Mouse (Mus musculus) hindbrain, embryonic 14.5 days (tissue): ENCODE measurements around the gene Nkpd1. TPM values are rescaled to one million over a fixed set of nuclear protein-coding genes. Genes with fewer than 3 reads are reported as not detected.

Experiments
- polyA plus RNA-seq: library from polyadenylated mRNA; unstranded; fragments of >200 nt; fragmentation: Nextera tagmentation; extraction: Ambion mirVana; gene quantifications from 2 replicates; pipeline ENCODE4 v1.2.1, GENCODE M21; 2014

Gene Nkpd1
- polyA plus RNA-seq, 1 experiment from 2014 or later: 0.98 TPM

Other genes starting within 250 kb of the Nkpd1 start
- 32.7 and 35.3 TPM in 2 replicates for gene Vasp, start 246.0 kb upstream of the Nkpd1 start, polyA plus RNA-seq
- 0.74 and 1.0 TPM in 2 replicates for gene Ppm1n, start 237.8 kb upstream of the Nkpd1 start, polyA plus RNA-seq
- gene Rtn2, start 235.2 kb upstream of the Nkpd1 start, polyA plus RNA-seq: 106 and 112 TPM in 2 replicates
- 0.12 TPM in 1 of 2 replicates, not detected in the other for gene Fosb, start 207.8 kb upstream of the Nkpd1 start, polyA plus RNA-seq
- 82.6 and 86.1 TPM in 2 replicates for gene Ercc1, start 173.1 kb upstream of the Nkpd1 start, polyA plus RNA-seq
- gene Cd3eap, start 158.4 kb upstream of the Nkpd1 start, polyA plus RNA-seq: 17.0 TPM in 2 replicates
- gene Ppp1r13l, start 158.1 kb upstream of the Nkpd1 start, polyA plus RNA-seq: 2.4 and 2.6 TPM in 2 replicates
- gene Ercc2, start 135.8 kb upstream of the Nkpd1 start, polyA plus RNA-seq: 15.6 and 16.5 TPM in 2 replicates
- 0.78 and 1.1 TPM in 2 replicates for gene Klc3, start 113.7 kb upstream of the Nkpd1 start, polyA plus RNA-seq
- gene Ckm, start 113.1 kb upstream of the Nkpd1 start, polyA plus RNA-seq: not detected in 2 replicates
- 19.2 and 20.4 TPM in 2 replicates for gene Mark4, start 59.0 kb upstream of the Nkpd1 start, polyA plus RNA-seq
- gene Exoc3l2, start 54.5 kb upstream of the Nkpd1 start, polyA plus RNA-seq: 0.79 and 0.87 TPM in 2 replicates
- 2.6 and 3.6 TPM in 2 replicates for gene Bloc1s3, start 9.5 kb upstream of the Nkpd1 start, polyA plus RNA-seq
- 34.2 and 38.8 TPM in 2 replicates for gene Trappc6a, start 9.4 kb upstream of the Nkpd1 start, polyA plus RNA-seq
- gene Ppp1r37, start 45.2 kb downstream of the Nkpd1 start, polyA plus RNA-seq: 12.7 and 12.9 TPM in 2 replicates
- 0.13 and 0.16 TPM in 2 replicates for gene Zfp296, start 59.4 kb downstream of the Nkpd1 start, polyA plus RNA-seq
- 141 and 157 TPM in 2 replicates for gene Gemin7, start 59.8 kb downstream of the Nkpd1 start, polyA plus RNA-seq
- 41.6 and 47.6 TPM in 2 replicates for gene Clasrp, start 86.6 kb downstream of the Nkpd1 start, polyA plus RNA-seq
- gene Relb, start 111.6 kb downstream of the Nkpd1 start, polyA plus RNA-seq: 5.4 and 7.9 TPM in 2 replicates
- 150 and 170 TPM in 2 replicates for gene Clptm1, start 147.2 kb downstream of the Nkpd1 start, polyA plus RNA-seq
- not detected in 2 replicates for gene Apoc2, start 160.1 kb downstream of the Nkpd1 start, polyA plus RNA-seq
- not detected in 2 replicates for gene Gm44805, start 163.6 kb downstream of the Nkpd1 start, polyA plus RNA-seq
- gene Apoc4, start 163.6 kb downstream of the Nkpd1 start, polyA plus RNA-seq: not detected in 2 replicates
- gene Apoc1, start 174.8 kb downstream of the Nkpd1 start, polyA plus RNA-seq: 2.3 and 2.5 TPM in 2 replicates
- gene Apoe, start 181.3 kb downstream of the Nkpd1 start, polyA plus RNA-seq: 543 and 561 TPM in 2 replicates
- gene Tomm40, start 197.6 kb downstream of the Nkpd1 start, polyA plus RNA-seq: 119 and 128 TPM in 2 replicates
- 46.7 and 49.5 TPM in 2 replicates for gene Nectin2, start 232.6 kb downstream of the Nkpd1 start, polyA plus RNA-seq